Mouse (Mus musculus) thymus, adult 2 months (tissue): ENCODE data around the gene Ankmy1. TPM values are rescaled to one million over a fixed set of nuclear protein-coding genes. Genes with fewer than 3 reads are reported as not detected.

ENCODE experiments used
- DNase-seq: peaks from one replicate; pipeline ENCODE4 v3.0.0; 2021
- H3K27ac ChIP-seq: fragments of 200-500 bp; 2 replicates; pipeline ENCODE4 v1.5.1; 2012; ENCODE audit warnings: low read length, control low read depth; ENCODE audit not compliant: control insufficient read depth, insufficient read depth
- H3K27me3 ChIP-seq: fragments of 200-500 bp; 2 replicates; pipeline ENCODE4 v1.6.1; 2012; ENCODE audit warnings: mild to moderate bottlenecking, low read length, moderate library complexity, mixed read lengths; ENCODE audit not compliant: control insufficient read depth, insufficient read depth
- H3K36me3 ChIP-seq: fragments of 200-500 bp; 2 replicates; pipeline ENCODE4 v1.6.1; 2012; ENCODE audit warnings: mild to moderate bottlenecking, low read length, moderate library complexity; ENCODE audit not compliant: control insufficient read depth, insufficient read depth
- H3K4me1 ChIP-seq: fragments of 200-500 bp; replicated peaks from 2 replicates; pipeline ENCODE4 v1.6.1; 2012; ENCODE audit warnings: low read length; ENCODE audit not compliant: control insufficient read depth, insufficient read depth
- H3K4me3 ChIP-seq: fragments of 200-500 bp; 2 replicates; pipeline ENCODE4 v1.5.1; 2012; ENCODE audit warnings: mild to moderate bottlenecking, low read length, control low read depth, moderate library complexity; ENCODE audit not compliant: control insufficient read depth, insufficient read depth
- CTCF ChIP-seq: fragments of 200-500 bp; IDR thresholded peaks from 2 replicates; pipeline ENCODE4 v1.5.1; 2012; ENCODE audit warnings: mild to moderate bottlenecking, control low read depth, low read length, moderate library complexity, borderline replicate concordance; ENCODE audit not compliant: control insufficient read depth, poor library complexity, insufficient read depth; ENCODE audit errors: extremely low read depth
- POLR2A ChIP-seq: fragments of 200-500 bp; IDR thresholded peaks from 2 replicates; pipeline ENCODE4 v1.6.1; 2012; ENCODE audit warnings: mild to moderate bottlenecking, low read length, control low read depth, moderate library complexity; ENCODE audit not compliant: control insufficient read depth, poor library complexity, insufficient read depth; ENCODE audit errors: extremely low read depth
- WGBS: fragments of 180-500 bp; shearing (Covaris S2); methylation state at CpG from one replicate; pipeline ENCODE4 v1.1.7; 2018; 5-methylcytosine and 5-hydroxymethylcytosine counted together
- polyA plus RNA-seq: library from polyadenylated mRNA; depleted of rRNA; stranded (reverse); fragments of >200 nt; gene quantifications from 2 replicates; pipeline ENCODE4 v1.2.3, GENCODE M21; 2012; rRNA removed

Gene Ankmy1
- polyA plus RNA-seq, 1 experiment = 5.5 TPM

- Histone ChIP-seq H3K36me3 (no peaks in the 10 kb centered on the region), H3K4me3 (no peak overlapping the region), H3K27me3 (no peaks in the 10 kb centered on the region), H3K27ac (no peak overlapping the region), H3K4me1 (no peaks in the 10 kb centered on the region)
- DNase-seq = no peak
- 88% methylated on average over 5 of the region's 5 CpGs for WGBS
- TF ChIP-seq CTCF = no peak
- TF ChIP-seq POLR2A = no peak
These were observed 88.4 kb downstream of the Ankmy1 start for GRCm38 (mm10) chr1:92814319-92814718.

Other genes with a start within 250 kb of the Ankmy1 start
- gene Gpc1, start 71.3 kb downstream of the Ankmy1 start, polyA plus RNA-seq = 57.3 and 72.5 TPM in 2 replicates
- gene Dusp28, start 4.1 kb upstream of the Ankmy1 start, polyA plus RNA-seq = 69.4 and 73.5 TPM in 2 replicates
- gene Rnpepl1, start 7.9 kb upstream of the Ankmy1 start, polyA plus RNA-seq = 440 and 540 TPM in 2 replicates
- gene Capn10, start 31.5 kb upstream of the Ankmy1 start, polyA plus RNA-seq = 39.9 and 42.5 TPM in 2 replicates
- gene Gpr35, start 48.0 kb upstream of the Ankmy1 start, polyA plus RNA-seq = 6.0 and 8.9 TPM in 2 replicates
- gene Aqp12, start 103.4 kb upstream of the Ankmy1 start, polyA plus RNA-seq = 0.19 and 0.42 TPM in 2 replicates
- 1.8 and 2.0 TPM in 2 replicates for gene Kif1a, start 199.0 kb upstream of the Ankmy1 start, polyA plus RNA-seq
- 0.23 and 0.78 TPM in 2 replicates for gene Agxt, start 232.3 kb upstream of the Ankmy1 start, polyA plus RNA-seq